Mouse (Mus musculus) spleen, adult 2 months (tissue): ENCODE measurements around the gene Rbm6.

Experiments used
- CTCF ChIP-seq: fragments of 200-500 bp; IDR thresholded peaks from 2 replicates; pipeline ENCODE4 v1.5.1; 2011; ENCODE audit warnings: mild to moderate bottlenecking, inconsistent platforms; ENCODE audit not compliant: insufficient read depth, insufficient read length, insufficient replicate concordance; ENCODE audit errors: extremely low read depth
- POLR2A ChIP-seq: fragments of 200-500 bp; IDR thresholded peaks from 2 replicates; pipeline ENCODE4 v1.6.1; 2011; ENCODE audit warnings: low read depth, low read length, inconsistent platforms

DNA sequence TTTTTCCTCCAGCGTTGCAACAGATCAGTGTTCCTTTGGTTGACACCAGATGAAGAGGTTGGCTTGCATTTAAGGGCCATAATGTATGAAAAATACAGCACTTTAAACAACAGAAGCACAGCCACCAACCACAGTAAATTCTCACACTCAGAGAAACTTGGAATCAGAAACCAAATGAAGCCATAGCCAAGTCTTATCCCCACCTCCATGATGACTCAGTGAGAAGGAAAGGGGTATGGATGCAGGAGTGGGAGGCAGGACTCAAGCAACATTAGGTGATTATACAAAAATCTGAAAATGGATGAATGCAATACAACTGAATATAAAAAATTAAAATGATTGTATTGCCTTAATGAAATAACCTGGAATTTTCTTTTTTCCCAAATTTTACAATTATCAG is 34.2 kb downstream of the Rbm6 start:
- TF ChIP-seq POLR2A (no peak), CTCF (no peak)
